Mouse (Mus musculus) macrophage (primary cell): ENCODE results near the gene Iqschfp. TPM values are rescaled to one million over a fixed set of nuclear protein-coding genes. Genes with fewer than 3 reads are reported as not detected.

Experiments used
- H3K27ac ChIP-seq: fragments of 350-480 bp; formaldehyde crosslinking; 2 replicates; pipeline ENCODE4 v1.9.0; 2021
- H3K36me3 ChIP-seq: fragments of 350-480 bp; formaldehyde crosslinking; 2 replicates; pipeline ENCODE4 v1.9.0; 2021; ENCODE audit errors: inconsistent target
- H3K4me3 ChIP-seq: fragments of 350-480 bp; formaldehyde crosslinking; 2 replicates; pipeline ENCODE4 v1.9.0; 2021; ENCODE audit errors: inconsistent target
- H3K79me2 ChIP-seq: fragments of 350-480 bp; formaldehyde crosslinking; 2 replicates; pipeline ENCODE4 v1.9.0; 2021; ENCODE audit errors: inconsistent target
- WGBS: methylation state at CpG from one replicate; pipeline ENCODE4 v1.1.7; 2026; ENCODE audit warnings: inconsistent platforms; ENCODE audit not compliant: missing documents; 5-methylcytosine and 5-hydroxymethylcytosine counted together
- polyA plus RNA-seq: library from polyadenylated mRNA; stranded (reverse); fragments of 250-400 nt; gene quantifications from 3 replicates; pipeline ENCODE4 v1.2.4, GENCODE M21; 2018; ENCODE audit warnings: inconsistent platforms

Gene Iqschfp
- polyA plus RNA-seq, 1 experiment from 2014 or later = not detected

DNA sequence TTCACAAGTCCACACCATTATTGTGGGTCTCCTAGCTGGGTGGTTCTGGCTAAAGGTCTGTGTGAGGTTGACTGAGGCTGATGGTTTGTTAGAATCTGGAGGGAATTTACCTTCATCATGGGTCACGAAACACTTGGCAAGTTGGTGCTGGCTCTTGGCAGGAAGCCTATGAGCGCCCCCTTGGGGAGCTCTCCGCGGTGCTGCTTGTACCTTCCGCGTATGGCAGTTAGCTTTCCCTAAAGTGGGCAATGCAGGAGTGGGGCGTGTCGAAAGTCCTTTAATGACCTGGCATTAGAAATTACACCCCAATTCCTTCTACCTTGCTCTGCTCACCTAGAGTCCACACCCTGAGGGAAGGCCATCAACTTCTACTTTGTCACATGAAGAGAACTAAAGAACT, 295.4 kb downstream of the Iqschfp start:
- no peaks in the 10 kb centered on the region for H3K36me3 ChIP-seq
- H3K79me2 ChIP-seq = no peaks in the 10 kb centered on the region
- no peak overlapping the region for H3K4me3 ChIP-seq
- WGBS = 61% methylated on average over 8 of the region's 8 CpGs
- no peak overlapping the region for H3K27ac ChIP-seq

DNA sequence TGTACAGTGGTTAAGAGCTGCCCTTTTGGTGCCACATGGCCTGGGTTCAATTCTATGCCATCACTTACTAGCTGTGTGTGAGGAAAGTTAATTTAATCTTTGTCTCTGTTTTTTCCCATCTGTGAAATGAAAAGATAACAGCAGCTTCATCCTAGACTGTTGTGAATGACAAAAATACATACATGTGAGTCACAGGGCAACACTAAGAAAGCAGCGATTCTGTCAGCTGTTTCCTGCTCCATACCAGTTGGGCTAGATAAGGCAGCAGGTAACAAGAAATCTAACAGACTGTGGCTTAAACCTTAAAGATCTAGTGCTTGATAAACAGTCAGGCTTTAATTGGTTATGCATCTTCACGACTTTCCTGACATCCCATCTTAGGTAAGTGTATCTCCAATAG, 297.1 kb downstream of the Iqschfp start:
- H3K27ac ChIP-seq = no peak overlapping the region
- no peak overlapping the region for H3K4me3 ChIP-seq
- H3K79me2 ChIP-seq = no peaks in the 10 kb centered on the region
- WGBS = 51% methylated on average over 2 of the region's 2 CpGs
- H3K36me3 ChIP-seq = no peaks in the 10 kb centered on the region

DNA sequence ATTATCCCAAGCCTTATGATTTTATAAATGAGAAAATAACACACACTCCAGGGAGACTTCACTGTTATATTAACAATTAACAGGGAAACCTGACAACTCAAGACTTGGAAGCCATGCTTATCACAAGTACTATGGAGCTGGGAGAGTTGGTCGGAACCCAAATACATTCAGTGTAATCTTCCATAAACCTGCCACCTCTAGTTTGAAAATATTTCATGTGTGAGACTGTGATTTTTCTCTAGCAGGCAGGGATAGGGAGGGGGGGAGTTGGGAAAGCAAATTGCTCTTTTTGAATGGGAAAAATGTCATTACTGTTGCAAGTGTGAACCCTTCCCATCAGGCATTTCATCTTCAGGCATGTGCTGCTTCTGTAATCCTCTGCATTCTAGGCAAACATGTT, 304.9 kb downstream of the Iqschfp start:
- 60% methylated on average over 1 of the region's 1 CpGs for WGBS
- Histone ChIP-seq H3K27ac (no peak overlapping the region), H3K79me2 (no peaks in the 10 kb centered on the region)

DNA sequence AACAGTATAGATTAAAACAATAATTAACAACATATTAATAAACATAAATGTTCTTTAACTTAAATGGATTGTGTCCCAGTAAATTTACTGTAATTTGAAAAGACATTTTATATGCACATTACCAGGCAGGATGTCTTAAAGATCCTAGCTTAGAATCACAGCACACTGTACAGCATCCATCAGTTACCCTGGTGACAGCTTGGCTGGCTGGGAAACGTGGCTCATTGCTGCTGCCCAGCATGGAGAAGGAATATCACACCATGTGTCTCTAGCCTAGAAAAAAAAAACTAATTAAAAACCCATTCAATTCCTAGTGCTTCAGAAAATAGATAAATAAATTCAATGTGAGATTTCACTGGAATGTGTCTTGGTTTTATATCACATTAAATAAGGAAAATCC, 309.2 kb downstream of the Iqschfp start:
- Histone ChIP-seq H3K36me3 (no peaks in the 10 kb centered on the region), H3K27ac (no peak overlapping the region), H3K79me2 (no peaks in the 10 kb centered on the region), H3K4me3 (no peak overlapping the region)
- WGBS = 91% methylated on average over 1 of the region's 1 CpGs

More for the DNA sequence above, 304.9 kb downstream of the Iqschfp start:
- no peaks in the 10 kb centered on the region for H3K36me3 ChIP-seq
- no peak overlapping the region for H3K4me3 ChIP-seq

DNA sequence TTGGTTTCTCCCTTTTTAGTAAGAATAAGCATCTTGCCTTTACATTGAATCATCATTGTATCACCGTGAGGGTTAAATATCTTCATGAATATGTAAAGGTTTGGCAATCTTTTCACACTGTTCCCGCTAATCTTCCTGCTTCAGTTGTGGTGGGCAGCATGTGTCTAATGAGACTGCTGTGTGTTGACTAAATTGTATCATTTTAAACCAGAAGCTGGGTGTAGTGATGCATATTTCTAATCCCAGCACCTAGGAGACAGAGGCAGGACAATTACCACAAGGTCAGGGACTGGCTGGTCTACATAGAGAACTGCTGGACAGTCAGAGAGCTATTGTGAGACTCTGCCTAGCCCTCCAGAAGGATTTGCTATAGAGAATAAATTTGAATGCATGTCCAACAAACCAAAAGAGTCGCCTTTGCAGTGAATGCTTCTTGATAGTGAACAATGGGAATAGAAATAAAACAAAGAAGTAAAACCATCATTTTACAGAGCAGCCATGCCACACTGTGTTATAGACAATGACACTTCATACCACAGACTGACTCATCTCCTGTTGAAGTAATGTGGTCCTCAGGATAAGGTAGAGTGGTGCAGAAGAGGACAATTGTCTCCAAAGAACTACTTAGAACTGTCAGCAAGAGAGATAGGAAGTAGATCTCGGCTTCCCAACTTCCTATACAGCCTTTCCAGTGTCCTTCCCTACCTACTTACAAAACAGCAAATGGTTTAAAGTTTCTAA, 310.3 kb downstream of the Iqschfp start:
- Histone ChIP-seq H3K4me3 (no peak overlapping the region), H3K27ac (no peak overlapping the region), H3K36me3 (no peaks in the 10 kb centered on the region), H3K79me2 (no peaks in the 10 kb centered on the region)
- 67% methylated on average over 4 of the region's 4 CpGs for WGBS

DNA sequence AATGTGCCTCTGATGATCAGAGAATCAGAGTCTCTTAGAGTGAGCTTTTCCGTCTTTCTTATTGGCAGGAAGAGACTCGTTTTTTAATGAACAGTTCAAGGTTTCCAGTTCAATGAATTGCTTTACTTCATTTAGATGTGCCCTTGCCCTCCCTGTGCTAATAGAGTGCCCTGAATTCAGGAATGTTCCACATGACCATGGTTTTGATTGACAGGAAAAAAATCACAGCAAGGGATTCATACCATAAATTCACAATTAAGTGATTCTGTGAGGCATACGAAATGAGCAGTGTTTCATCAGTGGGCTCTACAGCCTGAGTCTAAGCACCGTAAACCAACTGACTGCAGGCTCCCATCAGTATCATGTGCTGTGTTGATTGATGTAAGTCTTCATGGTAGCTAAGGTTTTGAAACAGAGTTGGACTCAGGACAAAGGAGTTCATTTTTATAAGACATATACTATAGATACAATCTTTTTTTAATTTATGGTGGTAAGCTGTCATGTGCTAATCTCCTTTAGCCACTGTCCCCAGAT, 312.0 kb downstream of the Iqschfp start:
- no peaks in the 10 kb centered on the region for H3K36me3 ChIP-seq
- WGBS = 86% methylated on average over 4 of the region's 4 CpGs
- no peaks in the 10 kb centered on the region for H3K79me2 ChIP-seq
- no peak overlapping the region for H3K27ac ChIP-seq
- no peak overlapping the region for H3K4me3 ChIP-seq

DNA sequence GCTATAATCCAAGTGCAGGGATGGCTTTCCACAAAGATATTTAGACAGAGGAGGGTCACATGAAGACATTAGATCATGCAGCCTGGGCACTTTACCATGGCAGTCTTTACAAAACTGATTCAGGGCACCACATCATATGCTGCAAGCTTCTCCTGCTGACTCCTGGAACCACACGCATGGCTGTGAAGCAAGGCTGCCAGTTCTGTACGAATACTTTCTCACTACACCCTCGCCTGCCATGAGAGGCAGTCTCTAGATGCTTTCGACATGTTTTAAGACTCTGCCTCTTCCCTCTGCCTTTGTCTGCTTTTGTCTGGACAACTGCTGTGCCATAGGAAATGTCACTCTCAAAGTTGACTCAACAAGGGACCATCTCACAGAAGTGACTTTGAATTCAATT, 318.4 kb downstream of the Iqschfp start:
- Histone ChIP-seq H3K27ac (no peak overlapping the region), H3K36me3 (no peaks in the 10 kb centered on the region), H3K4me3 (no peak overlapping the region), H3K79me2 (no peaks in the 10 kb centered on the region)
- WGBS = 90% methylated on average over 4 of the region's 4 CpGs

DNA sequence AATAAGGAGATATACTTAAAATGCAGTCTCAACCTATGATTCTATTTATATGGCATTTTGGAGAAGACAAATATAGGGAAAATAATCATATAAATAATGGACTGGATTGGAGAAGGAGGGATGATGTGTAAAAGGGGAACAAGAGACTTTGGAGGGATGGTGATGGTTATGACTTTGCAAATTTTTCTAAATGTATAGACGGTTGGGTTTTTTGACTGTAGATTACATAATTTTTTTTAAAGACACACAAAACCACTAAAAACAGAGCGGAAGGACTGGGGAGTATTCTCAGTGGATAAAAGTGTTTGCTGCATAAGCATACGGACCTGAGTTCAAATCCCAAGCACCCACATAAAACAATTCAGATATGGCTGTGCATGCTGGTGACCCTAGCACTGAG, 329.4 kb downstream of the Iqschfp start:
- WGBS = 18% methylated on average over 3 of the region's 3 CpGs
- no peak overlapping the region for H3K27ac ChIP-seq
- no peak overlapping the region for H3K4me3 ChIP-seq
- no peaks in the 10 kb centered on the region for H3K79me2 ChIP-seq
- no peaks in the 10 kb centered on the region for H3K36me3 ChIP-seq

DNA sequence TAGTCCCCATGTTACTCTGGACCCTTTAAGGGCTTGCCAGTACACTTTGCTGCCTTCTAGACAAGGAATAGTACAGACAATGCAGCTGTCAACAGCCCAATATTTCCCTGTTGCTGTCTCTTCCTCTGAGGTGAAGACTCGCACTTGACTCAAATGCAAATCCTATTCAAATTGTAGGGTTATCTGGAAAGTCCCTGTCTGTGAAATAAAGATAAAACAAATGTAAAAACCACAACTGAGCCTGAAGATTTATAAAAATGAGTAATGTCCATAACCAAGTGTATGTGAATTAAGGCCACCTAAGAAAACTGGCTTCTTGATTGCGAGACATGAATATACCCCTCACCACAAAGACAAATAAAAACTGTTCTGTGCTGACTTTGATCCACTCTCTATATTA, 347.9 kb downstream of the Iqschfp start:
- H3K27ac ChIP-seq = no peak overlapping the region
- WGBS = 79% methylated on average over 2 of the region's 2 CpGs
- no peaks in the 10 kb centered on the region for H3K36me3 ChIP-seq
- H3K4me3 ChIP-seq = no peak overlapping the region
- no peaks in the 10 kb centered on the region for H3K79me2 ChIP-seq

DNA sequence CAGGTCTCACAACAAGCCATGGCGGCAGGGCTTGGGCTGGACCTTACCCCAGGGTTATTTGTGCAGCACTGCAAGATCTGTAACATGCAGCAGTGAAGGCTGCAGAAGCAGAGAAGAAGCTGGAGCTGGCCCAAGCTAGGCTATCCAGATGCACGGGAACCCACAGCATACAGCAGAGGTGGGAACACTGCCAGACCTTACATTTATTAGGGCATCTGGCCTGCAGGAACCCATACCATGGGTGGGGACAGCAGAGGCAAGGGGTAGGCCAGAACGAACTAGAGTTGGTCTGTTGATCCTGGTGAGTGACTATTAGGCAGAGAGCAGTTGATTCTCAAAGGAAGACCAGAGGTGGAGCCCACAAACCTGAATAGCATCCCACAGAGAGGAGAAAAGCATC, 351.2 kb downstream of the Iqschfp start:
- whole genome bisulfite sequencing = 72% methylated on average over 3 of the region's 3 CpGs
- Histone ChIP-seq H3K36me3 (no peaks in the 10 kb centered on the region), H3K79me2 (no peaks in the 10 kb centered on the region), H3K4me3 (no peak overlapping the region), H3K27ac (no peak overlapping the region)

DNA sequence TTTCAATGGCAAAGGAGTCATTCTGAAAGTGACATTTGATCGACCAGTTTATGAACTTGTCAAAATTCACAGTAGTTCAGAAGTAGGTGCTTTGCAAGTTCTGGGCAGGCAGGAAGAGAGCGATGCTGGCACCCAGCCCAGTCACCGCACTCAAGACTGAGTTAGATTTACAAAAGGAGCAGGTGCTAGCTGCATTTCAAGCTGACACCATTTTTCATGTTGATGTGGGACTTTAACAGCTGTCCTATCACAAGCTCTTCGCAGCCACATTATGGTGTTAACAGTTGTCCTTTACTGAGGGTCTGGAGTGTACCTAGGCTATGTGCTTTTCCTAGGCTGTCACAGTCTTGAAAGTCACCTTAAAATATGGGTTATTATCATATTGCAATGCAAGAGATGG, 354.1 kb downstream of the Iqschfp start:
- Histone ChIP-seq H3K36me3 (no peaks in the 10 kb centered on the region), H3K79me2 (no peaks in the 10 kb centered on the region), H3K27ac (no peak overlapping the region), H3K4me3 (no peak overlapping the region)
- WGBS = 71% methylated on average over 4 of the region's 4 CpGs

DNA sequence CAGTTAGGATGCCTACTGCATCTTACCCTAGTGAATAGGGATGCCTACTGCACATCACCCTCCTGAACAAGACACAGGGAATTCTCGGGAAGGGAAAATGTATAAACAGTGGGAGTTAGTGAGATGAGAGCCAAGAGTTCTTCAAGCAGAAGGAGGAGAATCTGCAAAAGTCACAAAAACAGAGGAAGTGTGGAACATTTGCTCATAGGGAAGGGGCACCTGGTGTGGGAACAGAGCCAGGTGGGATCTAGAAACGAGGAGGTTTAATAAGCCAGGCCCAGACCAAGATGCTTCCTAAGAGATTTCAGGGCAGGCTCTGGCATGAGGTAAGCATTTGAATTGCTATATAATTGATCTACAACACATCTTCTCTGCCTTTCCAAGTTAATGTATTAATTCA, 358.6 kb downstream of the Iqschfp start:
- Histone ChIP-seq H3K4me3 (no peak overlapping the region), H3K27ac (no peak overlapping the region), H3K79me2 (no peaks in the 10 kb centered on the region), H3K36me3 (no peaks in the 10 kb centered on the region)
- WGBS = 90% methylated on average over 2 of the region's 2 CpGs

DNA sequence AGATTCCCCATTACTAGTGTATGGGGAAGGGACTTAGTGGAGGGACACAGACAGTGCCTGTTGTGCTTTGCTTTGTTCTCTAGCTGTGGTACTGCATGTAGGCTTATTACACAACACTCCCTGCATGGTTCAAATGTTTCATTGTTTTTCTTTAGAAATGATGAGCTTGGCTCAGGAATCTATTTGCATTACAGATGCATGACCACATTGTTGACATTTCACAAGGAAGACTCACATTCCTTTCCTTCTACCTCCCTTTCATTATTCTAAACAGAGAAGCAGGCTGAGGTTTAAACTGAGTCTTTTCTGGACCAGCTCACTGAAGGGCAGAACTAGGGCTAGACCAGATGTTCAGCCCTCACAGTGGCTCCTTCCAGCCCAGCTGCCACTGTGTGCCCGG, 360.3 kb downstream of the Iqschfp start:
- H3K4me3 ChIP-seq = no peak overlapping the region
- no peak overlapping the region for H3K27ac ChIP-seq
- no peaks in the 10 kb centered on the region for H3K79me2 ChIP-seq
- no peaks in the 10 kb centered on the region for H3K36me3 ChIP-seq
- 80% methylated on average over 1 of the region's 1 CpGs for WGBS

DNA sequence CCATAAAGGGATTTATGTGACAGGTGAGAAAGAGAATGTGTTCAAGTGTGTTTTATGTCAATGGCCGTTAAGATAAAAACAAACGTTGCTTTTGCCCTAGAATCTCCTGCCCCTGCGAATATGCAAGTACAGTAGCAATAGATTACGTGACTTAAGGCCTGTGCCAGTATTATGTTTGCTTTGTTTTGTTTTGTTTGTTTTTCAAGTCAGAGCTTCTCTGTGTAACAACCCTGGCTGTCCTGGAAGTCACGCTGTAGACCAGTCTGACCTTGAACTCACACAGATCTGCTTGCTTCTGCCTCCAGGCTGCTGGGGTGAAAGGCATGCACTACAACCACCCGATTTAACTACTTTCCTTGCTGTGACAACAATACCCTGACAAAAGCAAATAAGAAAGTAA, 370.3 kb downstream of the Iqschfp start:
- H3K27ac ChIP-seq = no peak overlapping the region
- WGBS = 83% methylated on average over 6 of the region's 6 CpGs
- no peaks in the 10 kb centered on the region for H3K36me3 ChIP-seq
- no peak overlapping the region for H3K4me3 ChIP-seq
- no peaks in the 10 kb centered on the region for H3K79me2 ChIP-seq

DNA sequence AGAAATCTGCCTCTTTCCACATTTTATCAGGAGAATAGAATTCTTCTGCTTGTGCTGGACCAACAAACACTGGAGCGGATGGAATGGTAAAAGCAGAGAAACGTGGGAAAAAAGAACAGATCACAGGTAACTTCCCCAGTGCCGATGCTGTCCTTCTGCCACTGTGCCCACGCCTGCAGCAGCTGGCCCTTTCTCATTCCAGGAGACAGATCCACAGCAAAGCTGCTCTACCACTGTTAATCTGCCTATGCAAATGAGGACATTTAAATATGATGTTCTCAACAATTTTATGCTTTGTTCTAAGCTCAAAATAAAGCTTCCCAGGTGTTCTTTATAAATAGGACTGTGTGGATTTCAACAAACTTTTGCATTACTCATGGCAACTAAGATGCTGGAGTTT, 375.9 kb downstream of the Iqschfp start:
- 93% methylated on average over 4 of the region's 4 CpGs for WGBS
- H3K79me2 ChIP-seq = no peaks in the 10 kb centered on the region
- no peaks in the 10 kb centered on the region for H3K36me3 ChIP-seq
- no peak overlapping the region for H3K4me3 ChIP-seq
- H3K27ac ChIP-seq = no peak overlapping the region

DNA sequence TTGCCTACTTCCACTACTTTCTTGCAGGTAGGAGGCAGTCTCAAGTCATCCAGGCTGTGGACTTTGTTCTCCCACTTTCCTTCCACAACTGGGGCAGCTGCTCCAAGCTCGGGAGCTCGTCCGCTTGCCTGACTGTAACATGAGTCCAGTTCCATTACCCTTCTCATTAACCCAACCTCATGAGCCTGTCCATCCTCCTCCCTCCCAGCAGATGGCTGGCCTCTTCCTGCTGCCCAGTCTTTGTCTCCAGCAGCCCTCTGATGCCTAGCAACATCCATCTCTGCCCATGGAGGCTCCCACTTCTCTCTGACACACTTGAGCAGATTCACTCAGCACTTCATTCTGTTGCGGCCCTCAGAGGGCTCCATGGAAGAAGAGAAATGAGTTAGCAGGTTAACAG, 377.2 kb downstream of the Iqschfp start:
- no peaks in the 10 kb centered on the region for H3K79me2 ChIP-seq
- no peaks in the 10 kb centered on the region for H3K36me3 ChIP-seq
- 82% methylated on average over 4 of the region's 4 CpGs for WGBS
- H3K27ac ChIP-seq = no peak overlapping the region
- H3K4me3 ChIP-seq = no peak overlapping the region
